Mouse (Mus musculus) ES-E14 (cell line): Measurements from ENCODE around the gene Slc2a2. TPM values are rescaled to one million over a fixed set of nuclear protein-coding genes. Genes with fewer than 3 reads are reported as not detected.

Experiments
- DNase-seq: peaks from one replicate; pipeline ENCODE4 v3.0.0-alpha.2; 2013; ENCODE audit warnings: low read depth, low spot score
- H3K27ac ChIP-seq: 2 replicates; pipeline ENCODE4 v1.5.1; 2012; ENCODE audit warnings: low read depth, mild to moderate bottlenecking, low read length, moderate library complexity, mixed read lengths; ENCODE audit not compliant: poor library complexity, insufficient read depth, severe bottlenecking
- H3K36me3 ChIP-seq: 2 replicates; pipeline ENCODE4 v1.6.1; 2012; ENCODE audit warnings: mild to moderate bottlenecking, low read length, moderate library complexity, mixed read lengths; ENCODE audit not compliant: control insufficient read depth, poor library complexity, insufficient read depth, severe bottlenecking
- H3K4me1 ChIP-seq, 2 experiments: fragments of 150-350 bp in 1 of 2; sonication (generic) in 1 of 2; 2 replicates each; pipeline ENCODE4 v1.6.1; 2012; ENCODE audit warnings: low read length in 2 of 2, mild to moderate bottlenecking in 1 of 2, mixed read lengths in 1 of 2; ENCODE audit not compliant: control insufficient read depth in 2 of 2, insufficient read depth in 2 of 2, poor library complexity in 1 of 2
- H3K4me3 ChIP-seq, 2 experiments: fragments of 150-350 bp in 1 of 2; sonication (generic) in 1 of 2; 2 replicates each; pipeline ENCODE4 v1.5.1; 2012; ENCODE audit warnings: low read length in 2 of 2, low read depth in 1 of 2, mild to moderate bottlenecking in 1 of 2, mixed read lengths in 1 of 2; ENCODE audit not compliant: insufficient read depth in 1 of 2, poor library complexity in 1 of 2, severe bottlenecking in 1 of 2
- H3K9ac ChIP-seq: 2 replicates; pipeline ENCODE4 v1.6.1; 2012; ENCODE audit warnings: low read depth, mild to moderate bottlenecking, low read length, mixed read lengths; ENCODE audit not compliant: poor library complexity, insufficient read depth, severe bottlenecking
- H3K9me3 ChIP-seq: fragments of 150-350 bp; sonication (generic); 2 replicates; pipeline ENCODE4 v1.6.1; 2012; ENCODE audit warnings: low read depth, mild to moderate bottlenecking, low read length; ENCODE audit not compliant: control insufficient read depth, insufficient read depth
- CHD2 ChIP-seq: IDR thresholded peaks from 2 replicates; pipeline ENCODE4 v1.6.1; 2014; ENCODE audit warnings: mild to moderate bottlenecking, low read depth, low read length, inconsistent platforms
- HCFC1 ChIP-seq: IDR thresholded peaks from 2 replicates; pipeline ENCODE4 v1.6.1; 2012; ENCODE audit warnings: low read length, inconsistent platforms, borderline replicate concordance; ENCODE audit not compliant: insufficient read depth
- MAFK ChIP-seq: IDR thresholded peaks from 2 replicates; pipeline ENCODE4 v1.6.1; 2014; ENCODE audit warnings: mild to moderate bottlenecking, low read depth, low read length, inconsistent platforms; ENCODE audit not compliant: insufficient read depth
- ZC3H11A ChIP-seq: IDR thresholded peaks from 2 replicates; pipeline ENCODE4 v1.6.1; 2012; ENCODE audit warnings: low read depth, mild to moderate bottlenecking, inconsistent platforms, low read length, borderline replicate concordance
- ZNF384 ChIP-seq: IDR thresholded peaks from 2 replicates; pipeline ENCODE4 v1.6.1; 2012; ENCODE audit warnings: low read depth, low read length, inconsistent platforms
- in situ Hi-C, 2 experiments: fragments of 600-800 bp; cut with MboI; formaldehyde crosslinking; loops; one replicate each; pipeline ENCODE4 v1.15.1; 2025; ENCODE audit warnings: low sequenced_read_pairs in 2 of 2, inconsistent platforms in 1 of 2; ENCODE audit not compliant: unreplicated experiment in 2 of 2
- total RNA-seq: library from RNA; depleted of rRNA; stranded (reverse); fragments of 300-350 nt; gene quantifications from 2 replicates; pipeline ENCODE4 v1.2.3, GENCODE M21; 2012

Gene Slc2a2
- total RNA-seq, 1 experiment, result not detected

DNA sequence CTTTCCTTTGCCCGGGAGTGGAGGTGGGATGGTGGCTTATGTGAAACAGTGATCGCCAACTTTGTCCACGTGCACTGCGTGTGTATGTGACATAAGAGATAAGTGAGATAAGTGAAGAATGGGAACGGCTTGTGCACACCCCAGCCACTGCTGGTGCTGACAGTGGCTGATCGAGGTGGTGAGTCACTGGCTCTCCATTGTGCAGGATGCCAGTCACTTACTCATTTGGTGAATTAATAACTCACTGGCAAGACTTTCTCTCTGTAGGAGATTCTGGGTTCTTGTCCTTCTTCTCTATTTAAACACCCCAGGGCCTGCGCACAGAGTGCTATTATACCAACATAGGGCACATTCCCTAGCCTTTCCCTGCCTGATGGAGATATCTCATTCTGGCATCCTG, 24.1 kb downstream of the Slc2a2 start:
- in situ Hi-C loops, result no loop called here
- Histone ChIP-seq H3K4me3 (no peak overlapping the region), H3K36me3 (no peaks in the 10 kb centered on the region), H3K9me3 (no peaks in the 10 kb centered on the region), H3K9ac (no peak overlapping the region), H3K4me1 (no peaks in the 10 kb centered on the region), H3K27ac (no peak overlapping the region)
- TF ChIP-seq CHD2 (no peak), MAFK (no peak), ZNF384 (no peak), HCFC1 (no peak), ZC3H11A (no peak)
- DNase-seq, result no peak

DNA sequence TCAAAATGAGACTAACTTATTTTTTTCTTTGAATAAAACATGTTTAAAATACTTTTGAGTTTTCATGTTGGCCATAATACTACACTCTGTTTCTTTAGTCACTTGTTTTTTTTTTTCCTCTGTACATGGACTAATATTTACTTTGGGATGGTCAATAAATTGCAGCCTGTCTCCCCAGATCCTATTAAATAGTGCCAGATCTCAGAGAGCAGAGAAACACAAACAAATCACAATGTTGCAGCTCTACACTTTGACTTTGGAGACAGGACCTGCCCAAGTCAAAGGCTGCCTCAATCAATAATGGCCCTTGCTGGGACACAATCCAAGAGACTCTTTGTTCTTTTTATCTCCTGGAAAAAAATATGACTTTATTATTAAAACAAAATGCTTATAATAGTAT, 24.8 kb downstream of the Slc2a2 start:
- H3K27ac ChIP-seq, result no peak overlapping the region
- H3K9ac ChIP-seq, result no peak overlapping the region
- no peaks in the 10 kb centered on the region for H3K36me3 ChIP-seq
- no peak for DNase-seq
- in situ Hi-C loops, result no loop called here
- TF ChIP-seq ZC3H11A, result no peak
- TF ChIP-seq HCFC1, result no peak
- no peak for TF ChIP-seq CHD2
- TF ChIP-seq ZNF384, result no peak
- no peak for TF ChIP-seq MAFK
- no peak overlapping the region for H3K4me3 ChIP-seq
- H3K4me1 ChIP-seq, result no peaks in the 10 kb centered on the region
- no peaks in the 10 kb centered on the region for H3K9me3 ChIP-seq

DNA sequence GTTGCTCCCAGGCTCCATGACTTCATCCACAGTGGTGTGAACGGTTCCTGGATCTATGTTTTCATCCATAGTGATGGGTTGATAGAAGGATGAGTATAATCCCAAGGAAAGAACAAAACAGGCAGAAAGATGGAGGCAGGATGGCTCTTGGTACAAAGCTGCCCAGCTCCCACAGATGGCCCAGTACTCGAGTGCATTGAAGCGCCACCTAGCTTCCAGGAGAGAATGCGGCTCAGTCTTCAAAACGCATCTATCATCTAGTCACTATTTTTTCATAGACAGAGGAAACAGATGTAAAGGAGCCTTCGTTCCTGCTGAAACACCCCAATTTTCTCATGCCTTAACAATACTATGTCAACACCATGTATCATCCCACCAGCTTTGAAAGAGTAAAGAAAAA, 25.8 kb downstream of the Slc2a2 start:
- DNase-seq, result no peak
- in situ Hi-C loops, result no loop called here
- H3K36me3 ChIP-seq, result no peaks in the 10 kb centered on the region
- H3K9ac ChIP-seq, result no peak overlapping the region
- no peak overlapping the region for H3K4me3 ChIP-seq
- TF ChIP-seq ZNF384 (no peak), ZC3H11A (no peak), HCFC1 (no peak), MAFK (no peak)
- H3K4me1 ChIP-seq, result no peaks in the 10 kb centered on the region
- no peaks in the 10 kb centered on the region for H3K9me3 ChIP-seq
- no peak overlapping the region for H3K27ac ChIP-seq

GRCm38 (mm10) chr3:28725203-28725602, 27.5 kb downstream of the Slc2a2 start:
- Histone ChIP-seq H3K9me3 (no peaks in the 10 kb centered on the region), H3K9ac (no peak overlapping the region), H3K36me3 (no peaks in the 10 kb centered on the region), H3K4me3 (no peak overlapping the region), H3K27ac (no peak overlapping the region), H3K4me1 (no peaks in the 10 kb centered on the region)
- DNase-seq, result no peak
- TF ChIP-seq ZNF384 (no peak), MAFK (no peak), CHD2 (no peak), ZC3H11A (no peak), HCFC1 (no peak)
- in situ Hi-C loops, result loop anchor here in 1 of 2 experiments (25.0 kb wide), 1 partner anchor 563 kb away; no protein-coding TSS in a partner anchor

GRCm38 (mm10) chr3:28726356-28726755, 28.7 kb downstream of the Slc2a2 start:
- no peak for DNase-seq
- in situ Hi-C loops, result loop anchor here in 1 of 2 experiments (25.0 kb wide), 1 partner anchor 564 kb away; no protein-coding TSS in a partner anchor
- no peaks in the 10 kb centered on the region for H3K36me3 ChIP-seq
- H3K4me3 ChIP-seq, result no peak overlapping the region
- H3K27ac ChIP-seq, result no peak overlapping the region
- H3K9ac ChIP-seq, result no peak overlapping the region
- H3K4me1 ChIP-seq, result no peaks in the 10 kb centered on the region
- TF ChIP-seq HCFC1 (no peak), ZNF384 (no peak), MAFK (no peak), CHD2 (no peak), ZC3H11A (no peak)
- H3K9me3 ChIP-seq, result no peaks in the 10 kb centered on the region
